Mouse (Mus musculus): ENCODE data around the gene Imp4. TPM values are rescaled to one million over a fixed set of nuclear protein-coding genes. Genes with fewer than 3 reads are reported as not detected.

Imp4 gene
- total and polyA plus RNA-seq, 3 experiments = 36.1 to 76.7 (median 60.7) TPM

DNA sequence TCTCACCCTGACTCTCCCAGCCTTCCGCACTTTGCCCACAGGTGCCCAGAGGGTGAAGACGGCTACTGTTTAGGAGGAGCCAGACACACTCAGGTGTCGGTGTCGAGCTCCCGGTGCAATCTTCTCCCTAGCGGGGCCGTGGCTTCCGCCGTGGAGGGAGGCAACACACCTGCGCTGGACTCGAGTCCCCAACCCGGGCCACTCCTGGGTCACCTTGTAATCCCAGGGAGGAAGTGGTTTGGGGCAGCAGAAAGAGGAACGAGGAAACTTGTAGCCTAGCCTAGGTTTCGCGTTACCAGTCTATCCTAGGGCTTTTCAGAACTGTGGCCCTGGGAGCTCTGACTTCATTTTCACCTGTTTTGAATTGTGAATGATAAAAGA lies 20.4 kb downstream of the Imp4 start:
- DNase-seq = no peak

- peak; percentile 54 for DNase-seq
These were observed 23.1 kb downstream of the Imp4 start for GRCm38 (mm10) chr1:34462766-34463165.

DNA sequence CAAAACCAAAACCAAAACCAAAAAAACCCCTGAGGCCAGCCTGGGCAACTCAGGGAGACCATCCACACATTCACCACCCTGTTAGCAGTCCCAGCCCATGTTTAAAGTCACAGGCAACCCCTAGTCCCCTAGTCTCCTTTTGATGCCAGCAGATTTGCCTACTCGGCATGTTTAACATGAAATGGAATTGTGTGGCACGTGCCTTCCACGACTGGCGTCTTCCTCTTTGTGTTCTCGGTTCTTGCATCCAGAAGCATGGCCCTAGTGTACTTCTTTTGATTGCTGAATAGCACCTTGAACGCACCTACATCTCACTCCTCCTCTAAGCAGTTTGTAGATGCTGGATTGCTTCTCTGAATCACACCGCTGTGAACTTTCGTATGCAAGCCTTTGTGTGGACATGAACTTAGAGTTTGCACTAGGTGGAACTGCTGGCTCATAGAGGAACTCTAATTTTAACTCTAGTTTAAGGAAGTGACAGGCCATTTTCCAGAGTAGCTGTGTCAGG lies 24.7 kb downstream of the Imp4 start:
- DNase-seq = no peak

GRCm38 (mm10) chr1:34465445-34465844 lies 25.8 kb downstream of the Imp4 start:
- no peak for DNase-seq

- no peak for DNase-seq
These were observed 28.4 kb downstream of the Imp4 start for GRCm38 (mm10) chr1:34468051-34468450.

- DNase-seq = no peak
These were observed 28.8 kb downstream of the Imp4 start for GRCm38 (mm10) chr1:34468500-34468899.

DNA sequence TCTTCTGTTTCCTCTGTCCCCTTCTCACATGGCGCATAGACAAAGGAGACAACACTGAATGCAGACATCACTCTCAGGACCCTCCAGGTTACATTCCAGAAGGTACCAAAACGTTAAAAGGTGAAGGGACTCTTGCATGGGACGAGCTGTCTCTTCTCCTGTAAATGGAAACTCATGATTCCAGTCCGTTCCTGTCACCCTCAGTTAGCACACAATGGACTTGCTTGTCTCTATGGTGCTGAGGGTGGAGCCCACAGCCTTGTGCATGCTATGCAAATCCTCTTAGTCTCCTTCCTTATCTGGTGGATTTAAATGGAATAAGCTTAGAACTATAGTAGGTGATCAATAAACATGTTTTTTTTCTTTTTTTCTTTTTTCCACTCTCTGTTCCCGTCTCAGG lies 30.1 kb downstream of the Imp4 start:
- DNase-seq = no peak

- DNase-seq = peak; percentile 55
These were observed 33.0 kb downstream of the Imp4 start for GRCm38 (mm10) chr1:34472427-34473300.

GRCm38 (mm10) chr1:34478891-34479655 lies 39.4 kb downstream of the Imp4 start:
- DNase-seq = no peak

DNA sequence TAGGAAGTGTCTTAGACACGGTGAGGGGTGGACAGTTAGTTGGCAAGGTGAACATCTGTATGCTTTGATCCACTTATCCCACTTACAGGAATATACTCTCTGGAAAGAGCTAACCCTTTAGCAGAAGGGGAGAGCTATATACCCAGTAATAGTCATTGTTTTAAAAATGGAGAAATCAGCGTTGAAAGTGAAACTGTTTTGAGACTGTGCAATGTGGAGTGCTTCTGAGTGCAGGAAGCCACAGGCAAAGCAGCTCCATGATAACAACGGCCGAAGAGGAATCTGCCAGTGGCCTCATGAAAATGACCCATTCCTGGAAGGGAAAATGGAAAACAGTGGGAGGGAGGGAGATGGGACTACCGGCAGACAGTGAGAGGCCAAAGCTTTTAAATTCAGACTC lies 41.1 kb downstream of the Imp4 start:
- no peak for DNase-seq

DNA sequence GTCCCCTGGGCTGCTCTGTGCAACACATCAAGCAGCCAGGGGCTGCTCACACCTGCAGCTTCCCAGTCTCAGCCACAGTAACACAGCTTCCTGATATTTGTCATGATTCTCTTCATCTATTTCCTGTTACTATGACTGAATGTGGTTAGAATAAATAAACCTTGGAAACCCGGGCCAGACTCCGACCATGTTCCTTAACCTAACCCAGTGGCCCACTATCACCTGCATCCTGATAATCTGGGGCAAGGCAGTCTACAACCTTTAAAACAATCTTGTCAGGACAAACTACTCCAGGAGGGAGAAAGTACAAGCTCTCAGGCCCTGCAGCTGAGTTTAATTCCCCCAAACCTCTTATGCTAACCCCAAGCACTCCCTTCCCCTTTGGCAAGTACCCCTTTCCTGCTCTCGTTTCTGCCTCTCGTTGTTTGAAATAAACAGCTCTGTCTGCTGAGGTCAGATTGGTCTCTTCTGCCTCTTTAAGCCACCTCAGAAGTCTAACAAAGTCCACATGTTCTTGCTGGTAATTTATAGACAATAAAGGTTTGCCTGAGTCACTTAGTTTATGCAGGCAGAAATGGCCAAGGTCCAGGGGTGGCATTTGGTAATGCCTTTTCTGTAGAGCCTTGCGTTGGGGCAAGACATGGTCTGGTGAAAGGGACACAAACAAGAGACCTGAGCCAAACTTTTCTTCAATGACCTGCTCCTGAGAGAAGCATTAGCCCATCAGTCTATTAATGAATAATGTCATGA lies 42.4 kb downstream of the Imp4 start:
- DNase-seq = no peak

- DNase-seq = no peak
These were observed 44.8 kb downstream of the Imp4 start for GRCm38 (mm10) chr1:34484470-34484869.

DNA sequence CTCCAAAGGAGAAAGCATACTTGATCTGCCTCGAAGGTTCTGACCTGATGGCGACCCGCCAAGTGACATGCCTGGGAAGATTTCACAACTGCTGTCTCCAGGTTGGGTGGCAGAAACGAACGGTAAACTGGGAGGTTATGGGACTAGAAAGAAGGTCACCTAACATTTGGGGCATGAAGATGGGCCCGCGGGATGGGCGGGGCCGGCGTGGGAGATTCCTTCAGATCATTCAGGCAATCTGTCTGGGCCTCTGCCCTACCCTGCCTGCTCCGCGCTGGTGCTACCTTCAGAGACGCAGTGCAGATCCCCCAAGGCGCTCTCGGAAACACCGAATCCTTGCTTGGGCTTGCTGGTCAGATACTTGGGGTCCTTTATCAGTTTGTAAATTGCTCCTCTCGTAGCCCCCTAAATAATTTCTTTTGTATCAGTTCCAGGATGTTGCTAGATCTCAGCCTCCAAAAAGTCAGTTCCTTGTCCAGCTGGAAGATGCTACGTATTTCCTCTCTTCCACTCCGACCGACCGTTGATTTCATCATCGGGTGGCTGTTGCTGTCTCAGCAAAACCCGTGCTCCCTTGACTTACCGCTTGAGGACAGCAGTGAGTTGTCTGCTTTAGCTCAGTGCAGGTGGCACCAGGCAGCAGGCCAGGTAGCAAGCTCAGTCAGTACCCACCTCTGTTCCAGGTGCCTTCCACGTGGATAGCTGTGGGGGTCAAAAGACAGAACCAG lies 46.0 kb downstream of the Imp4 start:
- peak; percentile 25 for DNase-seq

GRCm38 (mm10) chr1:34487383-34487782 lies 47.7 kb downstream of the Imp4 start:
- DNase-seq = no peak

DNA sequence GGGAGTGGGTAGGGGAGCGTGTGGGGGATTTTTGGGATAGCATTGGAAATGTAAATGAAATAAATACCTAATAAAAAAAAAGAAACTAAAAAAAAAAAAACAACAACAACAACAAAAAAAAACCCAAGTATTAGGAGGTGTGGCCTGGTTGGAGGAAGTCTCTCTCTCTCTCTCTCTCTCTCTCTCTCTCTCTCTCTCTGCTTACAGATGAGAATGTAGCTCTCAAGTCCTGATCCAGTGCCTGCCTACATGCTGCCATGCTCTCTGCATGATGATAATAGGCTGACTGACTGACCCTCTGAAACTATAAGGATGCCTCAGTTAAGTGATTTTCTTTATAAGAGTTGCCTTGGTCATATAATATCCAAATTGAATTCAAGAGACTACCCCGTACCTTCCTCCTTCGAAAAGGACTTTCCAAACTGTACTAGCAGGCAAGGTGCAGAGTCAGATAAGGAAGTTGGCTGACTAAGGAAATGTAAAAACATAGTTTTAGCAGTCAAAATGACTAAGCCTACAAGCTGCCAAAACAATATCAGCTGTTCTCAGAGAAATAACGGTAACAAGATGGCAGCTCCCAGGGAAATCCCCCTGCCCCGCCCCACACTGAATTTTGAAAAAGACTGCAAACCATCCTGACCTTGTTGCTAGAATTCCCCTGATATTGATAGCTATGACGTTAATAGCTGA lies 50.3 kb downstream of the Imp4 start:
- no peak for DNase-seq

GRCm38 (mm10) chr1:34491480-34491879 lies 51.8 kb downstream of the Imp4 start:
- no peak for DNase-seq

Small RNA genes lying within 50 kb of the gene (microRNA-seq; reads per million reads assigned to microRNA genes)
- gene Mir5103 = 0 to 0.41 reads per million in 2 experiments

Other genes starting within 250 kb of the Imp4 start
- gene Ccdc115, start 179 bp upstream of the Imp4 start, total RNA-seq (2021) = 10 to 100 TPM; 13.5 to 16.6 TPM
- gene Ccdc115, start 179 bp upstream of the Imp4 start, polyA plus RNA-seq (2012; rRNA removed) = 14.0 and 16.6 TPM in 2 replicates
- 1 to 10 TPM; 2.8 to 3.3 TPM for gene Ptpn18, start 19.9 kb downstream of the Imp4 start, total RNA-seq (2021)
- gene Ptpn18, start 19.9 kb downstream of the Imp4 start, polyA plus RNA-seq (2012; rRNA removed) = 71.5 and 109 TPM in 2 replicates
- not detected for gene Prss39, start 58.6 kb downstream of the Imp4 start, total RNA-seq (2021)
- gene Prss39, start 58.6 kb downstream of the Imp4 start, polyA plus RNA-seq (2012; rRNA removed) = not detected in 2 replicates
- gene Cfc1, start 95.8 kb downstream of the Imp4 start, total RNA-seq (2021) = not detected
- not detected in 2 replicates for gene Cfc1, start 95.8 kb downstream of the Imp4 start, polyA plus RNA-seq (2012; rRNA removed)
- not detected for gene Prss40, start 121.1 kb downstream of the Imp4 start, total RNA-seq (2021)
- gene Prss40, start 121.1 kb downstream of the Imp4 start, polyA plus RNA-seq (2012; rRNA removed) = not detected in 2 replicates
- gene Amer3, start 139.8 kb downstream of the Imp4 start, total RNA-seq (2021) = under 1 TPM; 0.63 to 0.97 TPM
- 0.16 and 0.57 TPM in 2 replicates for gene Amer3, start 139.8 kb downstream of the Imp4 start, polyA plus RNA-seq (2012; rRNA removed)